Mouse (Mus musculus): ENCODE data around the gene Tomm7.
A peak's percentile ranks its signal among the peaks of the same experiment; 100 is the strongest.
"Not testable (repeated sequence)": the region's sequence is repeated elsewhere in the genome, so short reads cannot be mapped to it uniquely, and the experiment has no call there.

Tomm7 gene

GRCm38 (mm10) chr5:23851160-23851555, 7.2 kb upstream of the Tomm7 start:
- not testable (repeated sequence) for DNase-seq (ENCODE audit: low spot score)

GRCm38 (mm10) chr5:23850345-23851159, 6.6 kb upstream of the Tomm7 start:
- DNase-seq (ENCODE audit: low spot score): peak; percentile 80

- no peak for DNase-seq (ENCODE audit: low spot score)
Observed at GRCm38 (mm10) chr5:23845141-23845540, 1.2 kb upstream of the Tomm7 start.

GRCm38 (mm10) chr5:23844531-23844841, 525 bp upstream of the Tomm7 start:
- DNase-seq (ENCODE audit: low spot score): no peak

- no peak for DNase-seq (ENCODE audit: low spot score)
Observed at GRCm38 (mm10) chr5:23838158-23838557, 5.8 kb downstream of the Tomm7 start.

- DNase-seq (ENCODE audit: low spot score): not testable (repeated sequence)
Observed at GRCm38 (mm10) chr5:23835691-23836090, 8.3 kb downstream of the Tomm7 start.

GRCm38 (mm10) chr5:23830897-23831752, 12.8 kb downstream of the Tomm7 start:
- DNase-seq (ENCODE audit: low spot score): peak; percentile 7

- DNase-seq (ENCODE audit: low spot score): no peak
Observed at GRCm38 (mm10) chr5:23826321-23827004, 17.5 kb downstream of the Tomm7 start.

GRCm38 (mm10) chr5:23824171-23824733, 19.7 kb downstream of the Tomm7 start:
- DNase-seq (ENCODE audit: low spot score): no peak

GRCm38 (mm10) chr5:23822306-23822705, 21.7 kb downstream of the Tomm7 start:
- DNase-seq (ENCODE audit: low spot score): no peak

GRCm38 (mm10) chr5:23816681-23817080, 27.3 kb downstream of the Tomm7 start:
- no peak for DNase-seq (ENCODE audit: low spot score)

GRCm38 (mm10) chr5:23814841-23815240, 29.1 kb downstream of the Tomm7 start:
- DNase-seq (ENCODE audit: low spot score): no peak

- DNase-seq (ENCODE audit: low spot score): no peak
Observed at GRCm38 (mm10) chr5:23792726-23793125, 51.2 kb downstream of the Tomm7 start.

- DNase-seq (ENCODE audit: low spot score): no peak
Observed at GRCm38 (mm10) chr5:23789078-23789612, 54.8 kb downstream of the Tomm7 start.
